Mouse (Mus musculus) erythroblast, embryonic 14.5 days (primary cell): Measurements from ENCODE around the gene Eif2b5.

Experiments
- GATA1 ChIP-seq: IDR thresholded peaks from 2 replicates; pipeline ENCODE4 v1.6.1; 2012; ENCODE audit warnings: low read length, inconsistent platforms, mixed read lengths
- TAL1 ChIP-seq: IDR thresholded peaks from 3 replicates; pipeline ENCODE4 v1.6.1; 2012; ENCODE audit warnings: low read length, inconsistent platforms, mixed read lengths

DNA sequence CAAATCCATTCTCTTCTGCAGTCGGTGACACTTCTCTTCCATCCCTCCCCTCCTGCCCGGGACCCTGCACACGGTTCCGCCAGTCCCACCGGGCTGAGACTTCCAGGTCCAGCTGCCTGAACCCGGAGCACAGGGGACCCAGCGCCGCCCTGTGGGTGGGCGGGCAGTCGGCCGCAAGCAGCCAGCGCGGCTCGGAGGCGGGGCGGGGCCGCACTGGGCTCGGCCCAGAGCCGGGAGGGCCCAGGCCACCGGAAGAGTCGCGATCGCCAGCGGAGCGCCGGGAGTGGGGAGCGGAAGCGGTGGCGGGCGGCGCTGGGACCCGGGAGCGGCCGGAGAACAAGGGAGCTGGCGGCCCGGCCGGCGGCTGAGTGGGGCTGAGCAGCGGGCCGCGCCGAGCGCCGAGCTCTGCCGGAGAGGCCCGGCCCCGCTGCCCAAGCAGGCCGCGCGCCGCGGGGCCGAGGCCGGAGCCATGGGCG is 18.1 kb downstream of the Eif2b5 start, which contains the start of gene Dvl3:
- TF ChIP-seq GATA1 (no peak), TAL1 (no peak)
